Mouse (Mus musculus): ENCODE data around the gene Hist1h3c.
"Not testable (repeated sequence)": the region's sequence is repeated elsewhere in the genome, so short reads cannot be mapped to it uniquely, and the experiment has no call there.

Hist1h3c gene

GRCm38 (mm10) chr13:23757211-23757773 lies 11.9 kb upstream of the Hist1h3c start:
- no peak for DNase-seq (ENCODE audit: low spot score)

GRCm38 (mm10) chr13:23756790-23757189 lies 11.4 kb upstream of the Hist1h3c start, which contains the start of gene Hist1h4b:
Gene Hist1h4b, plus strand, starts transcription at chr13:23757013.
- DNase-seq (ENCODE audit: low spot score): peak; percentile 81

- DNase-seq (ENCODE audit: low spot score): no peak
Measured at GRCm38 (mm10) chr13:23755000-23755399, 9.6 kb upstream of the Hist1h3c start.

GRCm38 (mm10) chr13:23753314-23754078 lies 8.1 kb upstream of the Hist1h3c start:
- no peak for DNase-seq (ENCODE audit: low spot score)

- DNase-seq (ENCODE audit: low spot score): no peak
Measured at GRCm38 (mm10) chr13:23752742-23753172, 7.4 kb upstream of the Hist1h3c start.

- peak; percentile 80 for DNase-seq (ENCODE audit: low spot score)
Measured at GRCm38 (mm10) chr13:23752067-23752741, 6.8 kb upstream of the Hist1h3c start, which contains the start of gene Hist1h3b. Gene Hist1h3b, plus strand, starts transcription at chr13:23752267.

GRCm38 (mm10) chr13:23751478-23751956 lies 6.1 kb upstream of the Hist1h3c start:
- DNase-seq (ENCODE audit: low spot score): no peak

GRCm38 (mm10) chr13:23750839-23751477 lies 5.6 kb upstream of the Hist1h3c start, which contains the start of gene Hist1h2ab:
Gene Hist1h2ab, plus strand, starts transcription at chr13:23751126.
- not testable (repeated sequence) for DNase-seq (ENCODE audit: low spot score)

GRCm38 (mm10) chr13:23749563-23750121 lies 4.2 kb upstream of the Hist1h3c start:
- DNase-seq (ENCODE audit: low spot score): no peak

- DNase-seq (ENCODE audit: low spot score): no peak
Measured at GRCm38 (mm10) chr13:23747892-23748288, 2.5 kb upstream of the Hist1h3c start.

- no peak for DNase-seq (ENCODE audit: low spot score)
Measured at GRCm38 (mm10) chr13:23747081-23747891, 1.9 kb upstream of the Hist1h3c start.

GRCm38 (mm10) chr13:23746201-23747080 lies 1.0 kb upstream of the Hist1h3c start, which contains the start of gene Hist1h2bb:
Gene Hist1h2bb, plus strand, starts transcription at chr13:23746734.
- DNase-seq (ENCODE audit: low spot score): peak; percentile 45

GRCm38 (mm10) chr13:23744421-23745380 lies 701 bp downstream of the Hist1h3c start:
- DNase-seq (ENCODE audit: low spot score): no peak

- no peak for DNase-seq (ENCODE audit: low spot score)
Measured at GRCm38 (mm10) chr13:23743963-23744362, 1.4 kb downstream of the Hist1h3c start.

- DNase-seq (ENCODE audit: low spot score): no peak
Measured at GRCm38 (mm10) chr13:23743215-23743614, 2.2 kb downstream of the Hist1h3c start.

GRCm38 (mm10) chr13:23742007-23742406 lies 3.4 kb downstream of the Hist1h3c start:
- no peak for DNase-seq (ENCODE audit: low spot score)

- no peak for DNase-seq (ENCODE audit: low spot score)
Measured at GRCm38 (mm10) chr13:23740910-23741309, 4.5 kb downstream of the Hist1h3c start.

GRCm38 (mm10) chr13:23740256-23740840 lies 5.1 kb downstream of the Hist1h3c start:
- no peak for DNase-seq (ENCODE audit: low spot score)

Data from ovary, adult 18-20 months (tissue).